Mouse (Mus musculus) liver, embryonic 16.5 days (tissue): ENCODE results near the gene Slc17a4. TPM values are rescaled to one million over a fixed set of nuclear protein-coding genes. Genes with fewer than 3 reads are reported as not detected.

Experiments used
- ATAC-seq: fragments of 200-750 bp; cut with Nextera tagmentation; 2 replicates; pipeline ENCODE4 v1.8.0; 2017; ENCODE audit warnings: low read depth, mild to moderate bottlenecking, moderate number of reproducible peaks, moderate library complexity
- H3K27ac ChIP-seq: fragments of 300-500 bp; sonication (generic); 2 replicates; pipeline ENCODE4 v1.5.1; 2014; ENCODE audit warnings: mild to moderate bottlenecking, low read length
- H3K27me3 ChIP-seq: fragments of 300-500 bp; sonication (generic); 2 replicates; pipeline ENCODE4 v1.6.1; 2014; ENCODE audit warnings: low read depth, low read length, mixed read lengths; ENCODE audit not compliant: control insufficient read depth, insufficient read depth
- H3K36me3 ChIP-seq: fragments of 300-500 bp; sonication (generic); 2 replicates; pipeline ENCODE4 v1.6.1; 2014; ENCODE audit warnings: mild to moderate bottlenecking; ENCODE audit not compliant: control insufficient read depth, insufficient read depth
- H3K4me1 ChIP-seq: fragments of 300-500 bp; sonication (generic); 2 replicates; pipeline ENCODE4 v1.6.1; 2014; ENCODE audit warnings: low read depth, low read length, mixed read lengths; ENCODE audit not compliant: control insufficient read depth
- H3K4me2 ChIP-seq: fragments of 300-500 bp; sonication (generic); 2 replicates; pipeline ENCODE4 v1.6.1; 2014; ENCODE audit warnings: low read depth, low read length, mixed read lengths
- H3K4me3 ChIP-seq: fragments of 300-500 bp; sonication (generic); 2 replicates; pipeline ENCODE4 v1.5.1; 2014; ENCODE audit warnings: low read depth, mild to moderate bottlenecking, low read length
- H3K9ac ChIP-seq: fragments of 300-500 bp; sonication (generic); 2 replicates; pipeline ENCODE4 v1.6.1; 2014; ENCODE audit warnings: low read depth, low read length
- H3K9me3 ChIP-seq: fragments of 300-500 bp; sonication (generic); replicated peaks from 2 replicates; pipeline ENCODE4 v1.6.1; 2016; ENCODE audit warnings: low read length; ENCODE audit not compliant: control insufficient read depth
- WGBS: fragments of 180-500 bp; shearing (Covaris S2); extraction: QIAGEN DNeasy Blood & Tissue Kit; methylation state at CpG from one replicate; pipeline ENCODE4 v1.1.7; 2014; ENCODE audit not compliant: insufficient replicate concordance; 5-methylcytosine and 5-hydroxymethylcytosine counted together
- polyA plus RNA-seq: library from polyadenylated mRNA; unstranded; fragments of >200 nt; fragmentation: Nextera tagmentation; extraction: Ambion mirVana; gene quantifications from 2 replicates; pipeline ENCODE4 v1.2.1, GENCODE M21; 2015

Slc17a4 gene
- 0.34 and 0.40 TPM in 2 replicates for polyA plus RNA-seq

DNA sequence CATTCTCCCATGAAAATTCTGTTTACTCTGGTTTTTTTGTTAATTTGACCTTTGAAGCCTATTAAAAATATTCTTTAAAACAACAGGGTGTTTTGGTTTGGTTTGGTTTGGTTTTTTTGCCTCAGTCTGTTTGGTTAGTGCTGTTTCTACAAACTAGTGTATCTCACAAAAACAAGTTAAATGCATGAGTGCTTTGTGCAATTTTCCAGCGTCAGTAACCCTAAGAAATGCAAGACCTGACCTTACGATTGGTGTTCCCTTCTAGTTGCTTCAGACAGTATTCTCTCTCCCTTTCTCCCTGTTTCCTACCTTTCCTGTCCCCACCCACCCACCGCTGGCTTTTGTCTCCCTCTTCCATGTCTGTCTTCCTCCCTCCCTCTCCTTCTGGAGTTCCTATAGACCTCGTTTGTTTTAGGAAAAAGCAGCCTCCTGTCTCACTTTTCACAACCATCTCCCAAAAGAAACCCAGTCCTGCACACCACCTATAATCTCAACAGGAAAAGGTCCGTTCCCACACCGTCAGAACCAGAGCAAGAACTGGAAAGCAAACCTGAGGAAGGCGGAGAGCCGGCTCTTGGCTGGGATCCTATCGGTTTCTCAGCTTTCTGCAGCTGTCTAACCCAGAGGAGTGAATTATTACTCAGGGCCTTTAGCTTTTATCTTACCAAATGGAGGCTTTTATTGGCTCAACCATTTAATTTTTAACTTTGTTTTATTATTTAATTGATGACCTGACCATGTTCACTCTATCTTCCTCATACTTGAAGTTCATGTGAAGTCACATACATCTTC, at the start of gene Slc17a4:
Slc17a4 (minus strand) TSS at position 634 of the 792 bp plus-strand sequence.
- Histone ChIP-seq H3K4me3 (no peak within 1 kb of the TSS), H3K36me3 (no peaks in the 10 kb centered on the region), H3K9ac (no peak within 1 kb of the TSS), H3K27ac (peak within 1 kb of the TSS; percentile 81), H3K4me1 (peaks cover 18% of the 10 kb centered on the region), H3K27me3 (no peaks in the 10 kb centered on the region), H3K9me3 (no peaks in the 10 kb centered on the region), H3K4me2 (no peak within 1 kb of the TSS)
- 36% methylated on average over 9 of the region's 9 CpGs for WGBS
- ATAC-seq = no peak

DNA sequence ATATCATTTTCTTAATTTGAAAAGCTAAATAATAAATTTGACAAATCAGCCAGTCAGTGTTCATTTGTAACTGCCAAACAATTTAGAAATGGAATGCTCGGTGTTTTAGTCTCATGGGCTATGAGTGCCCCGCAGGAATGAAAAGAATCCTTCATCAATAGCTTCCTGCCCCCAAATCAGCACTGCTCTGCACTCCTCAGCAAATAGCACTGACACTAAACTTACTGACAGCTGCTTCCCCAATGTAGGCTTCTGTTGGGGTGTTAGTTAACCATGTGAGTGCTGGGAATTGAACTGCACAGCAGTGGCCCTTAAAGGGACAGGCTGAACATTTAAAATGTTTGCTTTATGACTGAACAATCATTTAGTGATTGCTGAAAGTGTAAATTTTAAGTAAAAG, 45.0 kb upstream of the Slc17a4 start:
- Histone ChIP-seq H3K27ac (no peak overlapping the region), H3K27me3 (no peaks in the 10 kb centered on the region), H3K36me3 (no peaks in the 10 kb centered on the region), H3K9me3 (no peaks in the 10 kb centered on the region), H3K9ac (no peak overlapping the region), H3K4me3 (no peak overlapping the region), H3K4me1 (no peaks in the 10 kb centered on the region), H3K4me2 (no peak overlapping the region)
- ATAC-seq = no peak
- WGBS = 12% methylated on average over 2 of the region's 2 CpGs

DNA sequence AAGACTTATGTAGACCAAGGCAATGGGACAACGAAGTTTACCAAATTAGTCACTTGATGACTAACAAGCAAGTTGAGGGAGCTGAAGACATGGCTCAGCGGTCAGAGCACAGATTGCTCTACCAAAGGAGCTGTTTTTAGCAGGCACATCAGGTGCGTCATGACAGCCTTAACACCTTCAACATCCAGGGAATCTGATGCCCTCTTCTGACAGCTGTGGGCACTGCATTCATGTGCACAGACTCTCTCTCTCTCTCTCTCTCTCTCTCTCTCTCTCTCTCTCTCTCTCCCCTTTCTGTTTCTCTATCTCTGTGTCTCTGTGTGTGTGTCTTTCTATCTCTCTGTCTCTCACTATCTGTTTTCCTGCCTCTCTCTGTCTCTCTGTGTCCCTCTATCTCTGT, 36.1 kb upstream of the Slc17a4 start:
- no peak overlapping the region for H3K4me2 ChIP-seq
- WGBS = 37% methylated on average over 3 of the region's 3 CpGs
- H3K9me3 ChIP-seq = no peaks in the 10 kb centered on the region
- no peak overlapping the region for H3K27ac ChIP-seq
- no peak for ATAC-seq
- H3K27me3 ChIP-seq = no peaks in the 10 kb centered on the region
- H3K9ac ChIP-seq = no peak overlapping the region
- H3K4me3 ChIP-seq = no peak overlapping the region
- no peaks in the 10 kb centered on the region for H3K36me3 ChIP-seq
- no peaks in the 10 kb centered on the region for H3K4me1 ChIP-seq

DNA sequence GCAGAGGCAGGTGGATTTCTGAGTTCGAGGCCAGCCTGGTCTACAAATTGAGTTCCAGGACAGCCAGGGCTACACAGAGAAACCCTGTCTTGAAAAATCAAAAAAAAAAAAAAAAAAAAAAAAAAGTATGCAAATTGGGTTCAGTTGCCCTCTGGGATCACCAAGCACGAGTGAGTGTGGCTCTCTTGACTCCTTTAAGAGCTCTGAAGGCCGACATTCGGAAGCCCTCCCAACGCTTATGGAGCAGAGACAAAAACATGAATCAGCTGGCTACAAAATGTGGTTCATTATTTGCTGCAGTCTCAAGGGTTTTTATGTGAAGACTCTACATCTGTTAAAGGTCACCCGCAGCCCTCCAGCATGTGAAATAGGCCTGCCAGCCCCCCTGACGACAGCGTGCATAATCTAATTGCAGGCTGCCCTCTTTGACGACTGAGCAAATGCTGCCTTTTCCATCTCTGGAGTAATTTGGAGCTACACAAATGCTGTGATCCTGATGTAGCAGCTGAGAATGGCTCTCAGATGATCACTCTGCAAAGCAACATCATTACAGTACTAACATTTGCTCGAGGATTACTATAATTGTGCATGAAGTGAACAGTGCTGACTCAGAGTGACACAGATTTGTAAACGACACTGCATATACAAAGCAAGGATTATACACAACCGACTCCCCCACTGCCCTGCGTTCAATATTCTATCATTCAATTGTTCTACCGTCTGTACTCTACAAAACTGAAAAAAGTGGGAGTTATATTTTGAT, 34.9 kb upstream of the Slc17a4 start:
- Histone ChIP-seq H3K9me3 (no peaks in the 10 kb centered on the region), H3K4me2 (no peak overlapping the region), H3K4me3 (no peak overlapping the region), H3K4me1 (no peaks in the 10 kb centered on the region), H3K27ac (no peak overlapping the region), H3K9ac (no peak overlapping the region), H3K36me3 (no peaks in the 10 kb centered on the region), H3K27me3 (no peaks in the 10 kb centered on the region)
- 61% methylated on average over 14 of the region's 14 CpGs for WGBS
- no peak for ATAC-seq

DNA sequence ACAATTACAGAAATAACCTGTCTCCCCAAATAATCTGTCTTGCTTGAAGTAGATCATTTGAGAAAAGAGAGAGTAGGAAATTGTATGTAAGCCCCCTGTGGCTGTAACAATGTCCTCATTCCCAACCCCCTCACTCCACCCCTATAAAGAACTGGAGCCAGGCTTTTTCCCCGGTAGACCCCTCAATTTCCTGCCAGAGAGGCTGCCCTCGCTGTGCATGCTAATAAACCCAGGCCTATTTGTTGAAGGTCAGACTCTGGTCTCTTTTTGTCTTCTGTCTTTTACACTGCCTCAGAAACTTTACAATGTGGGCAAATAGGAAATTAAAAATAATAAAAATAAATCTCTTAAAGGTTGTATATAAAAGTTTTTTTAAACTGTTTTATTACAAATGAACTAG, 31.4 kb upstream of the Slc17a4 start:
- Histone ChIP-seq H3K36me3 (no peaks in the 10 kb centered on the region), H3K4me1 (no peaks in the 10 kb centered on the region), H3K27me3 (no peaks in the 10 kb centered on the region), H3K4me2 (no peak overlapping the region), H3K4me3 (no peak overlapping the region), H3K9ac (no peak overlapping the region), H3K27ac (no peak overlapping the region), H3K9me3 (no peaks in the 10 kb centered on the region)
- no peak for ATAC-seq
- 47% methylated on average over 2 of the region's 2 CpGs for WGBS

DNA sequence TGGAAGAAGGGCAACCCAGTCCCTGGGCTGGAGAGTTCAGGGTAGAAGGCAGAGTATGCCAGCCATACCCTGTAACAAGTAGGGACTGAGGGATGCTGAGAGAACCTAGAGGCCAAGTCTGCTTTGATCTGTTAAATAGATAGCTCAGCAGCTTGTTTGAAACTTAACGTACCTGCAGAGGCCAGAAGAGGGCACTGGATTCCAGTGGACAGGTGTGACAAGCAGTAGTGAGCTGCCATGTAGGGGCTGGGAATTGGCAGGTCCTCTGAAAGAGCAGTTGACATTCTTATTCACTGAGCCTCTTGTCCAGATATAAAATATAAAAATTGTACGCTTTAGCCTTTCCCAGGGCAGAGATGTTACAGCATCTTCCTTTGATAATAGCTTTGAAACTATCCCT, 28.1 kb upstream of the Slc17a4 start:
- Histone ChIP-seq H3K4me3 (no peak overlapping the region), H3K36me3 (no peaks in the 10 kb centered on the region), H3K4me1 (no peaks in the 10 kb centered on the region), H3K27ac (no peak overlapping the region), H3K9me3 (no peaks in the 10 kb centered on the region), H3K9ac (no peak overlapping the region), H3K27me3 (no peaks in the 10 kb centered on the region), H3K4me2 (no peak overlapping the region)
- ATAC-seq = no peak
- WGBS = 60% methylated on average over 2 of the region's 2 CpGs

DNA sequence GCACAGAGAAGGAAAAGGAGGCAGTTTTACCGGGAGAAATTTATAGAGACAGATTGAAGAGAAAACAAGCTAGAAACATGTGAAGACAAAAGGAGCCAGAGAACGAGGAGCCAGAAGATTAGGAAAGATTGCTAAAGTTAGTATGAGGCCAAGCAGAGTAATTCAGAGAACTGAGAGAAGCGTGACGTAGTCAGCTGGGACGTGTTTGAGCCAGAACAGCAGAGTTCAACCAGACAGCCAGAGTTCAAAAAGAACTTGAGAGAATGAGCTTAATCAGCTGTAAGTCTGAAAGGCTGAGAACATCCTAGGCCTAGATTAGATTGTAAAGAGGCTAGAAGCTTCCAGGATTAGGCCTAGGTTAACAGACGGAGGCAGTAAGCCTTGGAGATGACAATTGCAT, 25.5 kb upstream of the Slc17a4 start:
- Histone ChIP-seq H3K27me3 (no peaks in the 10 kb centered on the region), H3K4me3 (no peak overlapping the region), H3K4me2 (no peak overlapping the region), H3K9ac (no peak overlapping the region), H3K4me1 (no peaks in the 10 kb centered on the region), H3K27ac (no peak overlapping the region), H3K36me3 (no peaks in the 10 kb centered on the region), H3K9me3 (no peaks in the 10 kb centered on the region)
- 53% methylated on average over 6 of the region's 6 CpGs for WGBS
- ATAC-seq = no peak

DNA sequence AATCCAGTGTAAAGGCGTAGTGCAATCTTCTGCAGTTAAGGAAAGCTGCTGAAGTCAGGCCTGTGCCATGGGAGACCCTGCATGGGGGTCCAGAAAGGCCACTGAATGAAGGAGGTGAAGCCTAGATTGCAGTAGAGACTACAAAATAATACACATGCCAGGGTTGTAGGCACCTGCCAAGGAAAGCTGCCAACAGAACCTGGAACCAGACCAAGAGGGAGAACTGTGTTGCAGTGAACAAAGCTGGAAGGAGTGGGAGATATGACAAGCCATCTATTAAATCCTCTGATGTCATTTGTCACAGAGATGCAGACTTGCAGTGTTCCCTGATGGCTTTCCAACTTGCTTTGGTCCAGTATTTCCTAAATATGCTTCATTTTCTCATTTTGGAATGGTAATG, 23.9 kb upstream of the Slc17a4 start:
- WGBS = 59% methylated on average over 1 of the region's 1 CpGs
- Histone ChIP-seq H3K4me1 (no peaks in the 10 kb centered on the region), H3K4me2 (no peak overlapping the region), H3K9me3 (no peaks in the 10 kb centered on the region), H3K36me3 (no peaks in the 10 kb centered on the region), H3K9ac (no peak overlapping the region), H3K27me3 (no peaks in the 10 kb centered on the region), H3K4me3 (no peak overlapping the region), H3K27ac (no peak overlapping the region)
- no peak for ATAC-seq

DNA sequence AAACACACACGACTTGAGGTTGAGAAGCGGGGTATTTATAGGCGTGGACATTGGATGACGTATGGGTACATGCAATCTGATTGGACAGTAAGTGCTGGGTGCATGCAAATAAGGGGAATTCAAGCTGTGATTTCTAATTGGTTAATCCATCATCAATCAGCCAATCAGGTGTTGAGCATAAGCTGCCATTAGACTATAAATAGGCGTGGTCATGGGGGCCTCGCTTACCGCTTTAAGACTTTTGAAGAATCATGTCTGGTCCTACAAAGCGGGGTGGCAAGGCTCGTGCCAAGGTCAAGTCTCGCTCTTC, 19.4 kb upstream of the Slc17a4 start, which contains the start of gene Hist1h2aa:
Hist1h2aa (plus strand) TSS at position 252 of the 310 bp plus-strand sequence.
- H3K4me1 ChIP-seq = no peaks in the 10 kb centered on the region
- H3K27me3 ChIP-seq = no peaks in the 10 kb centered on the region
- H3K4me2 ChIP-seq = no peak within 1 kb of the TSS
- no peak within 1 kb of the TSS for H3K4me3 ChIP-seq
- no peak for ATAC-seq
- no peak within 1 kb of the TSS for H3K27ac ChIP-seq
- H3K9ac ChIP-seq = no peak within 1 kb of the TSS
- H3K9me3 ChIP-seq = no peaks in the 10 kb centered on the region
- no peaks in the 10 kb centered on the region for H3K36me3 ChIP-seq
- WGBS = 79% methylated on average over 10 of the region's 10 CpGs
